Mouse (Mus musculus) G1E (cell line): ENCODE data around the gene Edil3.

Source experiments
- CTCF ChIP-seq: IDR thresholded peaks from 2 replicates; pipeline ENCODE4 v1.5.1; 2012; ENCODE audit warnings: low read depth, low read length, inconsistent platforms, mixed read lengths
- GATA1 ChIP-seq: IDR thresholded peaks from 2 replicates; pipeline ENCODE4 v1.6.1; 2012; ENCODE audit warnings: borderline replicate concordance, low read length, inconsistent platforms, mixed read lengths
- GATA2 ChIP-seq: IDR thresholded peaks from 2 replicates; pipeline ENCODE4 v1.6.1; 2012; ENCODE audit warnings: low read depth, low read length, inconsistent platforms, borderline replicate concordance
- POLR2AphosphoS5 ChIP-seq: IDR thresholded peaks from 2 replicates; pipeline ENCODE4 v1.6.1; 2012; ENCODE audit warnings: low read depth, low read length, inconsistent platforms; ENCODE audit not compliant: insufficient replicate concordance

DNA sequence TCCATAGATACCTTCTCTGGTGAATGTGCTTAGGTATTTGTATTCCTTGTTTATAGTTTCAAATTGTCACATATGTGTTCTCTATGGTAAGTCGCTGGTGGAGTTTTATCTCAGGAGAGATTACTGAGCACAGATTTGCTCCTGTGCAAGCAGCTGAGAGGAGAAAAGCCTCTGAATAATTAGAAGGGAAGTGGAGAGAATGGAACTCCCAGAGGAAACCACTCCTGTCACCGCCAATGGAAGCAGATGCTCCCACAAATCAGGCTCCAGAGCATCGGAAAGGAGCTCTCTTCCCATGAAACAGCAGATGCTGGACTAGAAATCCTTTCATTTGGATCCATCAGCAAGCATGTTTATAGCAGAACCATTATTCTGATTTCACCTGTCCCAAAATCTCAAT lies 534.0 kb downstream of the Edil3 start:
- TF ChIP-seq CTCF: no peak
- no peak for TF ChIP-seq GATA1
- TF ChIP-seq POLR2AphosphoS5: no peak
- no peak for TF ChIP-seq GATA2
